Mouse (Mus musculus): ENCODE results near the gene Ccdc148.

GRCm38 (mm10) chr2:59036433-59036832 lies 124.0 kb downstream of the Ccdc148 start:
- no peak for TF ChIP-seq TCF12 (IDR thresholded peaks at IDR 0.05; ENCODE audit: insufficient read depth, poor library complexity, severe bottlenecking)
- TF ChIP-seq CEBPB (IDR thresholded peaks at IDR 0.05; ENCODE audit: insufficient read depth, poor library complexity, severe bottlenecking) = no peak
- TF ChIP-seq USF1 (IDR thresholded peaks at IDR 0.05; ENCODE audit: low read depth) = no peak
- no peak for TF ChIP-seq POLR2A (IDR thresholded peaks at IDR 0.05; ENCODE audit: insufficient read length, low read depth)
- TF ChIP-seq SRF (IDR thresholded peaks at IDR 0.05; ENCODE audit: control insufficient read depth, insufficient read length, low read depth) = no peak

Data from myocyte (in vitro differentiated cells).